Mouse (Mus musculus): ENCODE data around the gene Keap1. TPM values are rescaled to one million over a fixed set of nuclear protein-coding genes. Genes with fewer than 3 reads are reported as not detected.
"Not testable (repeated sequence)": the region's sequence is repeated elsewhere in the genome, so short reads cannot be mapped to it uniquely, and the experiment has no call there.

Keap1 gene
- polyA plus RNA-seq, 1 experiment = not detected

- no peak overlapping the region for H3K4me3 ChIP-seq (ENCODE audit: insufficient read depth, low read depth, low read length)
- H3K4me1 ChIP-seq (ENCODE audit: control insufficient read depth, insufficient read depth, low read length) = peaks cover 23% of the 10 kb centered on the region
- WGBS = 32% methylated on average over 7 of the region's 7 CpGs
- TF ChIP-seq POLR2A (IDR thresholded peaks at IDR 0.05; ENCODE audit: insufficient read depth, low read depth, low read length) (no peak), CTCF (IDR thresholded peaks at IDR 0.05; ENCODE audit: insufficient read depth, low read depth, low read length) (no peak)
- H3K27ac ChIP-seq (ENCODE audit: insufficient read depth, low read depth, low read length) = no peak overlapping the region
Observed at GRCm38 (mm10) chr9:21225415-21225758, 13.8 kb downstream of the Keap1 start.

DNA sequence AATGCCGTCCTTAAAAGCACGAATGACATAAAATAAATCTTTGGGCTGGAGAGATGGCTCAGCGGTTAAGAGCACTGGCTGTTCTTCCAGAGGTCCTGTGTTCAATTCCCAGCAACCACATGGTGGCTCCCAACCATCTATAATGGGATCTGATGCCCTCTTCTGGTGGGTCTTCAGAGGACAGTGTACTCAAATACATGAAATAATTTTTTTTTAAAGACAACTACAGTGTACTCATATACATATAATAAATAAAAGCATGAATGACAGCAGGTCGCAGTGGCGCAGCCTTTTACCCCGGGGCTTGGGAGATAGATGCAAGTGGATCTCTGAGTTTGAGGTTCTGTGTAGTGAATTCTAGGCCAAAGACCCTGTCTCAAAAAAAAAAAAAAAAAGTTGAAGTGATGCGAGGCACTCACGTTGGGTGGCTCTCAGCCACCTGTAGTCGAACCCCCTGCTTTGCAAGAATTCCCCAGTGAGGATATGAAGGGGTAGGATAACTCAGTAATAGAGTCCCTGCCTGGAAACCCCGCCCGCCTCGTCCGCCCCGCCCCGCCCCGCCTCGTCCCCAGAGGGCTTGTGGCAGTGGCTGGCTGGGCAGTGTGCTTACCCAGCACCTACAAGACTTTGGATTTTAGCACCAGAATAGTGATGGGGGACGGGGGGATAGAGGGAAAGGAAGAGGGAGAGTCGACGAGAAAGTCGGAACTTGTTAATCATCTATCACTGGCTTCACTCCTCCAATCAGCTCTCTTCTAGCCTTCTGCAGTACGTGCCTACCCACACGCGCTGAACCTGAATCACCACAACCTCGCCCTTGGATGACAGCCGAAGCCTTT lies 14.4 kb downstream of the Keap1 start:
- Histone ChIP-seq H3K4me3 (ENCODE audit: insufficient read depth, low read depth, low read length) (no peak overlapping the region), H3K27ac (ENCODE audit: insufficient read depth, low read depth, low read length) (no peak overlapping the region), H3K4me1 (ENCODE audit: control insufficient read depth, insufficient read depth, low read length) (peaks cover 23% of the 10 kb centered on the region)
- WGBS = 25% methylated on average over 26 of the region's 26 CpGs
- TF ChIP-seq POLR2A (IDR thresholded peaks at IDR 0.05; ENCODE audit: insufficient read depth, low read depth, low read length) (no peak), CTCF (IDR thresholded peaks at IDR 0.05; ENCODE audit: insufficient read depth, low read depth, low read length) (no peak)

DNA sequence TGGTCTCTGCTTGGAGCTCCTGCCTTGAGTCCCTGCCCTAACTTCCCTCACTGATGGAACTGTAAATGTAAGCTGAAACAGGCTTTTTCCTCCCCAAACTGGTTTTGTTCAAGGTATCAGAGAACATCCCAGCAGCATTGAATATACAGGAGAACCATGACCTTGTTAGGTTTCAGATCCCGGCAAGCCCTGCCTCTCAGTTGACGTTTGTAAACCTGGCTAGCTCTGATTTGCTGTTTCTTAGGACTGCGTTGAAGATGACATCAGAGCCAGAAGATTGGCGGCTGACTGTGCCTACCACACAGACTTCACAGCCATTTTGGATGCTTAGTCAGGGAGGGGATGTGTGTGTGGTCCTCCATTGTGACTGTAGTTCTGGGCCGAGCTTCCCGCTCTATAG lies 15.3 kb downstream of the Keap1 start:
- WGBS = 90% methylated on average over 6 of the region's 6 CpGs
- no peak overlapping the region for H3K27ac ChIP-seq (ENCODE audit: insufficient read depth, low read depth, low read length)
- H3K4me3 ChIP-seq (ENCODE audit: insufficient read depth, low read depth, low read length) = no peak overlapping the region
- TF ChIP-seq POLR2A (IDR thresholded peaks at IDR 0.05; ENCODE audit: insufficient read depth, low read depth, low read length) = no peak
- no peak for TF ChIP-seq CTCF (IDR thresholded peaks at IDR 0.05; ENCODE audit: insufficient read depth, low read depth, low read length)
- peaks cover 23% of the 10 kb centered on the region for H3K4me1 ChIP-seq (ENCODE audit: control insufficient read depth, insufficient read depth, low read length)

DNA sequence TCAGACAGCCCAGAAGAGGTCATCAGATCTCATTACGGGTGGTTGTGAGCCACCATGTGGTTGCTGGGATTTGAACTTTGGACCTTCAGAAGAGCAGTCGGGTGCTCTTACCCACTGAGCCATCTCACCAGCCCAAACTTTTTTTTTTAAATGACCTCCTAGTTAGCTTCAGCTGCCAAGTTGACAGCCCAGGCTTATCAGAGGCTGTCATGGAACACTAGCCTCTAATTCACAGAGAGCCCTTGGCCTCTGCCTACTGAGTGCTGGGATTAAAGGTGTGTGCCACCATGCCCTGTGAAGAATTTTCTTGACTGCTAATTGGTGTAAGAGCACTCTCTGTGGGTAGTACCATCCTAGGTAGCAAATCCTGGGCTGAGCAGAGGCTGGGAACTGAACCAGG lies 15.7 kb downstream of the Keap1 start:
- WGBS = 100% methylated on average over 2 of the region's 2 CpGs
- peaks cover 19% of the 10 kb centered on the region for H3K4me1 ChIP-seq (ENCODE audit: control insufficient read depth, insufficient read depth, low read length)
- not testable (repeated sequence) for H3K4me3 ChIP-seq (ENCODE audit: insufficient read depth, low read depth, low read length); H3K27ac ChIP-seq (ENCODE audit: insufficient read depth, low read depth, low read length)

DNA sequence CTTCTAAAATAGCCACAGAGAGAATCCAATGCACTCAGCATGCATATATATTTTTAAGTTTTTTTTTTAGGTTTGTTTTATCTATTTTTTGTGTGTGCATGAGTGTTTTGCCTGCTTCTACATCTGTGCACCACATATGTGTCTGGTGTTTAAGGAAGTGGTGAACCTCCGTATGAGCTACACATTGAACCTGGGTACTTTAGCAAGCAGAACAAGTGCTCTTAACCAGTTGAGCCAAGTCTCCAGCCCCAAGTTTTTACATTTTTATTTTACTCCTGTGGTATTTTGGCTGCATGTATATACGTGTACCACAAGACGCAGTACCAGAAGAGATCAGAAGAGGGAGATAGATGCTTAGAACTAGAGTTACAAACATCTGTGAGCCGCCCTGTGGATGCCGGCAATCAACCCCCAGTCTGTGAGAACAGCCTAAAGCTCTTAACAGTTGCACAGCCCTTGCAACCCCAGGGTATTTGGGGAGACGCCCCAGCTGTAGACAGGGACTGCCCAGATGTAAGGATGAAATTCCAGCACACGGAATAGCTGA lies 17.7 kb downstream of the Keap1 start:
- TF ChIP-seq CTCF (IDR thresholded peaks at IDR 0.05; ENCODE audit: insufficient read depth, low read depth, low read length) (no peak), POLR2A (IDR thresholded peaks at IDR 0.05; ENCODE audit: insufficient read depth, low read depth, low read length) (no peak)
- WGBS = 14% methylated on average over 7 of the region's 7 CpGs
- Histone ChIP-seq H3K27ac (ENCODE audit: insufficient read depth, low read depth, low read length) (no peak overlapping the region), H3K4me3 (ENCODE audit: insufficient read depth, low read depth, low read length) (no peak overlapping the region), H3K4me1 (ENCODE audit: control insufficient read depth, insufficient read depth, low read length) (peaks cover 12% of the 10 kb centered on the region)

GRCm38 (mm10) chr9:21220490-21221382 lies 18.4 kb downstream of the Keap1 start:
- 0 out of 2 replicates have a peak overlapping the region, but pooled peaks have one; percentile 2 for H3K4me3 ChIP-seq (ENCODE audit: insufficient read depth, low read depth, low read length)
- H3K4me1 ChIP-seq (ENCODE audit: control insufficient read depth, insufficient read depth, low read length) = peaks cover 13% of the 10 kb centered on the region
- WGBS = 10% methylated on average over 21 of the region's 21 CpGs
- TF ChIP-seq POLR2A (IDR thresholded peaks at IDR 0.05; ENCODE audit: insufficient read depth, low read depth, low read length) (no peak), CTCF (IDR thresholded peaks at IDR 0.05; ENCODE audit: insufficient read depth, low read depth, low read length) (peak; percentile 94)
- 0 out of 2 replicates have a peak overlapping the region, but pooled peaks have one; percentile 2 for H3K27ac ChIP-seq (ENCODE audit: insufficient read depth, low read depth, low read length)

- Histone ChIP-seq H3K4me1 (ENCODE audit: control insufficient read depth, insufficient read depth, low read length) (peaks cover 10% of the 10 kb centered on the region), H3K27ac (ENCODE audit: insufficient read depth, low read depth, low read length) (no peak overlapping the region), H3K4me3 (ENCODE audit: insufficient read depth, low read depth, low read length) (no peak overlapping the region)
- no peak for TF ChIP-seq CTCF (IDR thresholded peaks at IDR 0.05; ENCODE audit: insufficient read depth, low read depth, low read length)
- TF ChIP-seq POLR2A (IDR thresholded peaks at IDR 0.05; ENCODE audit: insufficient read depth, low read depth, low read length) = no peak
- 46% methylated on average over 3 of the region's 3 CpGs for WGBS
Observed at GRCm38 (mm10) chr9:21219820-21220219, 19.3 kb downstream of the Keap1 start.

DNA sequence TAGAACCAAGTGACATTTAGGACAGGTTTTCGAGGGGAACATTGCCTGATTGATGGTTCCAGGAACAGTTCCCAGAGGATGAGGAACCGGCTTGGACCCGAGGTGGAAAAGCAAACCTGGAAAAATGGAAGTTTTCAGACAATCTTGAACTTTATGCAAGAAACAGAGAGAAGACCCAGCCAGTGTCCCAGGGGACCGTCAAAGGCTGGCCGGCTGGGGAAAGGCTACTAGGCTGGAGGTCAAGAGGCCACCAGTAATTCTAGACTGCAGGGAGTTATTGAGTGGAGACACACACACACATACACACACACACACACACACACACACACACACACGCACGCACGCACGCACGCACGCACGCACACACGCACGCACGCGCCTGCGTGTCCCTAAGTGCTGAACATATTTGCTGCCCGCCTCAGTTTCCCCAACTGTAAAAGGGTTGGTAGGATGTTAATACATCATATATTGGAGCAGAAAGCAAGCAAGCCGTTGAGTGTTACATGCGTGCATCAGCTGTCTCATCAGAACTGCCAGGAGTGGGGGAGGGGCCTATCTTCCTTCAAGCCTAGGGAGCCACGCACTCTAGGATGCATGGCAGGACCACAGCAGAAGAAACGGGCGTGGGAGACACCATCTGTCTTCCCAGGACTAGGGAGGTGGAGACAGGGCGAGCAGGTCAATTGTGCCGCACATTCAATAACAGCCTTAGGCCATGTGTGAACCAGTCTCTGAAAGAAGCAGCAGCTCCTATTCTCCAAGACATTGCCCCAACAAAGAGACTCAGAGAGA lies 22.9 kb downstream of the Keap1 start:
- Histone ChIP-seq H3K4me1 (ENCODE audit: control insufficient read depth, insufficient read depth, low read length) (peaks cover 8% of the 10 kb centered on the region), H3K4me3 (ENCODE audit: insufficient read depth, low read depth, low read length) (no peak overlapping the region), H3K27ac (ENCODE audit: insufficient read depth, low read depth, low read length) (no peak overlapping the region)
- TF ChIP-seq POLR2A (IDR thresholded peaks at IDR 0.05; ENCODE audit: insufficient read depth, low read depth, low read length) (no peak), CTCF (IDR thresholded peaks at IDR 0.05; ENCODE audit: insufficient read depth, low read depth, low read length) (no peak)
- WGBS = 71% methylated on average over 25 of the region's 25 CpGs

Measured in olfactory bulb, adult 2 months (tissue).